Mouse (Mus musculus): ENCODE measurements at regions not wholly inside any gene's neighbourhood (a gene's known extent, or its start where the extent isn't known, plus 50 kb on each side); places are given as distances from the start of the nearest gene placed in this dataset.
"Not testable (repeated sequence)": the region's sequence is repeated elsewhere in the genome, so short reads cannot be mapped to it uniquely, and the experiment has no call there.

DNA sequence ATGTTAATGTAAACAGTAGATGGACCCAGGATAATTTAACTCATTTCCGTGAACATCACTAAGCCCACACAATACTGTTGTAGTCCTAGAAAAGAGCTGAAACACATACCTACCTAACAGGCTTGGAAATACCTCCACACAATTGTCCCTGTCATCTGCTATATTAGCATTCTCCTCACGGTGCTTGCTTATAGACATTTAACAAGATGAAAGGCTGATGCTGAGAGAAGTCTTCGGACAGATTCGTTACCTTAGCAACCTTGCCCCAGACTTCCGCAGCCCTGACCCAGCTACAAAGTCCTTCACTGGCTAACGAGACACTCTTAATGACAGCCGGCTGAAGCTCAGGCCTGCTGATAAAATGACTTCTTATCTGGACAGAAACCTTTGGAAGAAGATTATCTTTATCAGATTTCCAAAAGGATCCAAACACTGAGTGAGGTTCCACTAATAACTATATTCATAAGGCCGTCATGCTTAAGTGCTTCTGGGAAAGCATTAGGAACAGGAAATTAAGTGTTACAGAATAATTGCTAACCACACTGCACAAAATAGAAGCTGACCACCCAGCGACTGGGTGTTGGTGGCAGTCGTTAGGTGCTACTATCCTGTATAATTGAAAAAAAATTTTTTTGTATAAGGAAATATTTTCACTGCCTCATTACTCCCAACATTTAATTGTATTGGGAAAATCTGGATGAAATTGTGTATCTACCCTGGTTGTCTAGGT, 267.0 kb upstream of the Tmpo start:
- DNase-seq (ENCODE audit: low spot score) = no peak

DNA sequence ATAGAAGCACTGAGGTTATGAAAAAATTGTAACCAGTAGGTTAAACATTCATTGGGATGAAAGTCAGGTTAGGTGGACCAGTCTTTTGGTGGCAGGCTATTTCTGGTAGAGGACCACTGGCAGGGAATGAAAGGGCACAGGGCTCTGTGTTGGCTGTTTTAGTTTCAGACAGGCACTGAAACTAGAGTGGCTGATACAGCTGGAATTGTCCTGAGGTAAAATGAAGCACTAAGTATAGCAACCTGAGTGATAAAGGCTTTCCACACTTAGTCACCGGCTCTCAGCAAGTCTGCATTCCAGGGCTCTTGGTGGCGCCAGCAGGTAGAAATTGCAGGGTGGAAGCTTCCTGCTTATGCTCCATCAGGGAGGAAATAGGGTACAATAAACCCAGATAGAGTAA, 262.2 kb upstream of the Tmpo start:
- no peak for DNase-seq (ENCODE audit: low spot score)

DNA sequence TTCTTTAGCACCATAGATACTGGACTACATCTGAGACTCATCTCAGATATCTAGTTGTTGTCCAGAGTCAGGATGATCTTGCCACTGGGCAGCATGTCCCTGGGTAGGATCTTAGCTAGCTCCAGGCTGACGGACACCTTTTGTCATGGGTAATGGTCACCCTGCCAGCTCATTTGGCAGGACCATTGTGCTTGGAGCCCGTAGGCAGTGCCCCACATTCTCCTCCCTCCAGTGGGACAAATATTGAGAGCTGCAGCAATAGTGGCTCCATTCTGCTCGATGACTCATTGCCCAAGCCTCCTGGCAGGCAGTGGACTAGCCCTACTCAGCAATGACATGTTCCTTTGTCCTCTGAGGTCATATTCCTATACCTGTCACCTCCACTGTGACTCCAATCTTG, 258.9 kb upstream of the Tmpo start:
- DNase-seq (ENCODE audit: low spot score) = no peak

DNA sequence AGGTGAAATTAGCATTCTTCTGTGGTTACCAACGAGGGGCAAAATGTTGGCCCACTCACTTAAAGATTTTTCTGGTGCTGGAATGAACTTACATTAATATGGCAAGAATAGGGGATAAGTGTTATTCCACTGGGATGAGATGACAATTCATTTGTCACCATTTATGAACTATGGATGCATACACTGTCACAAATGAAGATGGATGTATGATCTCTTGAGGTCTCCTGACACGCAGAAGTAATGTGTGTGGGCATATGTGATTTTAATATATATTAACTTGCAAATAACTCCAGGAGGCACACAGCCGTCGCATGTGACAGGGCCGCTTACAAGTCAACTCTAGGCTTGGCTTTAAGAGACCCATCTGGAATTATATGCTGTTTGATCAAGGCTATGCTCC, 256.8 kb upstream of the Tmpo start:
- no peak for DNase-seq (ENCODE audit: low spot score)

DNA sequence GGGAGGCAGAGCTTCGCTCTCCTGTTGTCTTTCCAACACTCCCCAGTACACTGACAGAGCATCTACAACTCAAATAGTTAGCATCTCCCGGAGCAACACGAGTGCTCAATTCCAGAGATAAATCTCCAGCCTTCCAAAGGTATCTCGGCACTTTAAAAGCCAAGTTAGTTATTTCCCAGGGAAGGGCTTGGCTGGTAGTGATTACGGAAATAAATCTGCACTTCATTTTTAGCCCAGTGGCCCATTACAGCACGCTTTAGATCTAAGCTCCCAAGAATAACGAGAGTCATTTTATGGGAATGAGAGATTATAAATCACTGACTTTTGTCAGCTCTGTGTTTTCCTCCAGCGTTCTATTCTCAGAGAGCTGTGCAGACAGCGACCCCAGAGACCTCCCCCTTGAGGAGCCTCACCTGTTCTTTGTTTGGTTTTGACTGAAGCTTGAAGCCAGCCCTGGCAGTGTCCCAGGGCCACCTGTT, 255.0 kb upstream of the Tmpo start:
- DNase-seq (ENCODE audit: low spot score) = no peak

DNA sequence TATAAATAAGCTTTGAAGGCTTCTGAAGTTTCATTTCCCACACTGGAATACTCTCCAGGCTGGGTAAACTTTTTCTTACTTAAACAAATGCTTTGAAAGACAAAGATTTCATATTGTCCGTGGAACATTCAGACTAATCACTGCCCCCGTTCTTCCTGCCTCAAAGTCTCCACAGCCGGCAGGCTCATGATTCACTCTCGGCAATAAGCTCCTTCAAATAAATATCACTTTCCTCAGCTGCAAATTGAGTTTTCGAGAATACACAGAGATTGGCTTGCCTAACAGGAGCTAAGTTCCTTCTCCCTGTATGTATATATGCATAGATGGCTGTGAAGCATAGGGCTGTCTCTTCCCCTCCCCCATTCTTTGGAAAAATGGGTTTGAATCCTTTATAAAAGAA, 249.2 kb upstream of the Tmpo start:
- DNase-seq (ENCODE audit: low spot score) = no peak

DNA sequence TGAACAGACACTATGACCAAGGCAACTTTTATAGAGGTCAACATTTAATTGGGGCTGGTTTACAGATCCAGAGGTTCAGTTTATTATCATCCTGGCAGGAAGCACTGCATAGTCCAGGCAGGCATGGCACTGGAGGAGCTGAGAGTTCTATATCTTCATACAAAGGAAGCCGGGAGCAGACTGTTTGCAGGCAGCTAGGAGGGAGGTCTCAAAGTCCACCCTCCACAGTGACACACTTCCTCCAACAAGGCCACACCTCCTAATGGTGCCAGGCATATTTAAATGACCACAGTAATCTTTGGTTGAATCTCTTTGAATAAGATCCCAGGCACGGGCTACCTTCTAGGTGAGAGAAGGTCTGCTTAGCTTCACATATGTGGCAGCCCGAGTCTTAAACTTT, 245.5 kb upstream of the Tmpo start:
- DNase-seq (ENCODE audit: low spot score) = no peak

DNA sequence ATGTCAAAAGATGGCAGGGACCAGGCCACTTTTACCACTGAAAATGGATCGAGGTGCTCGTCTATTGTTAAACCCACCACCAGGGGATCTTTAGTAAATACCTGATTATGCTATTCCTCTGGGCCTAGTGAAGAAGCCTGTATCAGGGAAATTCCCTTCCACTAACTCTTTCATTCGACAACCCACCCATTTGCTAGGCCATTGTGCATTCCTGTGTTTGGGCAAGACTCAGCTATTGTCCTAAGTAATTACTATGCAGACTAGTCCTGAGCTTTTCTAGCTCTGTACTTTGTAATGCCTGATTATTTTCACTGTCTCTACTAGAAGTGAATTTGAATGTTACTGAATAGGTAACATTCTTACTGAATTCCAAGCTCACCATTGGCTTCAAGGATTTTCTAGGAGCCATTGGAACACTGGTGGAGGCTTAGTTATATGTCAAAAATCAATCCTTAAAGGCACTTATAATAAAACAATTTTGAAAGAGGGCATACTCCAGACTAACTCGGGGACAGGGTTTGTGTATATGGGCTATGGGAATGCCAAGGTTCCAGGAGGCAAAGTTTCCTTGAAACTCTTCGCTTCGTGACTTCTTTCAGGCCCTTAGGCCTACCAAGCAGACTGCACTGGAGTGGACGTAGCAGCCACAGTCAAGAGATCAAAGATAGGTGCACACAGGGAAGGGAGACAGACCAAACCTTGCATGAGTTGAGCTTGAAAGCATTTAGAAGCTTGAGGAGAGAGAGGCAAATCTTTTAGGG, 244.7 kb upstream of the Tmpo start:
- DNase-seq (ENCODE audit: low spot score) = not testable (repeated sequence)

DNA sequence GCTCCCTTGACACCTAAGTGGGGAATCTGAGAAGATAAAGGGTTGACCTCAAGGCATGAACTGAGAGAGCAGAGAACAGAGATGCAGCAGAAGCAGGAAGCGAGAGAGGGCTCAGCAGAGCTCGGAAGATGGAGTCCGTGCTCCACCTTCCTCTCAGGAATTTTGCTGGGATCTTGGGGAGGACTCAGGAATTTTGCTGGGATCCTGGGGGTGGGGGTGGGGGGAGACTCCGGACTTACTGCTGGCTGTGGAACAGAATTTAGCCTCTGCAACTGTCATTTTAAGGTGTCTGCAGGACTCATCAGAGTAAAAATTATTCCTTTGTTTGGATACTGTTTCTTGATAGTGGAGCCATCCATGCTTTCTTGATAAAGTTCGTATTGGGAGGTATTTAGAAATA, 243.7 kb upstream of the Tmpo start:
- no peak for DNase-seq (ENCODE audit: low spot score)

DNA sequence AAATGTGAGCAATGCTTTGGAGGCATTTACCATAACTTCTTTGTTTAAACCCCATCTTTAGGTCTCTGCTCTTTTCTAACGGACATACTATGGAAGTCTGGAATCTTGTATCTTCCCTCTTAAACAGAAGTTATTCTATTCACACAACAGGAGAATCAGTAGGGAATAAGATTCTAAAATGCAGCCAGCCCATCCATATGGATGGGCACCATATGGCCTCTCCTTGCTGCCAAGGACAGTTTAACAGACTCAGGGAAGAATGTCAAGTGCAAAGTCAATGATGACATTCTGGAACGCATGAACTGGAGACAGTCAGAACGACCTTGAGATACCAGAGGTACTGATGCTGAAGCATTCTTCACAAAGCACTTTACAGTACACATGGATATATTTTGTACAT, 206.1 kb upstream of the Tmpo start:
- DNase-seq (ENCODE audit: low spot score) = no peak

DNA sequence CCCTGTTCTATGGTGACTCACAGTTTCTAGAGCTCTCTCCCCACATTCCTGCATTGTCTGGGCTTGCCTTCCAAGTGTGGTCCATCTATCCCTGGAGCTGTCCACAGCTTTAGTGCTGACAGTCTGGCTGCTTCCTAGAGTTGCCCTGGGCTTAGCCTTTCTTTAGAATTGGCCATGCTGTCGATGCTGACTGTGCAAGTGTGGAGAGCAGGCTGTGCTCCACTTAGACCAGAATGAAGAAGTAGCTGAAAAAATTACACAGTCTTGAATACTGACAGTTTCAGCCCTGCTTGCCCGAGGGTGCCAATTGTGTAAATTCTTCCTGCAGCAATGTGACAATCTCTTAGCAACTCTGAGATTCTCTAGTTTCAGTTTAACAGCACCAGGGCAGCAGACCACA, 203.3 kb upstream of the Tmpo start:
- no peak for DNase-seq (ENCODE audit: low spot score)

DNA sequence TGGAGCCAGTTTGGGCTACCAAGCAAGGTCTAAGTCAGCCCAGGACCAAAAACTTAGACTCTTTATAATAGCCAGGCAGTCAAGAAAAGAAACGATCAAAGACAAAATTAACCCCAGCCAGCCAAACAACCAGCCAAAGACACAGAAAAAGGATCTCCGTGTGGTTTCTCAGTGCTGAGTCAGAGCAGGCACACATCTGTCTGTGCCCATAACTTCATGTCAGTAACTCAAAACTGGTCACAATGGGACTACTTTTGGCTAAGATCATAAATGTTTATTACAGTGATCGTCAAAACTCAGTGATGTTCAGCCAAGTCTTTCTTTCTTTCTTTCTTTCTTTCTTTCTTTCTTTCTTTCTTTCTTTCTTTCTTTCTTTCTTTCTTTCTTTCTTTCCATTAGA, 195.6 kb upstream of the Tmpo start:
- DNase-seq (ENCODE audit: low spot score) = no peak

DNA sequence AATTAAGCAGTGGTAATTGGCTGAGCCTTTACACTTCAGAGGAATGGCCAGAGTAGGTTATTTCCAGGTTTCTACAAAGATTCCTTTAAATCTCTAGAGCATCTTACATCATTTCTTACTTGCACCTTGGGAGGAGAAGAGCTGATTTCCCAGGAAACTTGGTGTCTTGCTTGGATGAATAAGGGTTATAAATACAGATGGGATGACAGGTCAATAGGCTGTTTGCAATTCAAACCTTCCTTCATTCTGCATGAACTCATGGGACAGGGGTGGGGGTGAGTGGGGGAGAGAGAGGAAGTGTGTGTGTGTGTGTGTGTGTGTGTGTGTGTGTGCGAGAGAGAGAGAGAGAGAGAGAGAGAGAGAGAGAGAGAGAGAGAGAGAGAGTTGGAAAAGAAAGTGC, 186.4 kb upstream of the Tmpo start:
- no peak for DNase-seq (ENCODE audit: low spot score)

DNA sequence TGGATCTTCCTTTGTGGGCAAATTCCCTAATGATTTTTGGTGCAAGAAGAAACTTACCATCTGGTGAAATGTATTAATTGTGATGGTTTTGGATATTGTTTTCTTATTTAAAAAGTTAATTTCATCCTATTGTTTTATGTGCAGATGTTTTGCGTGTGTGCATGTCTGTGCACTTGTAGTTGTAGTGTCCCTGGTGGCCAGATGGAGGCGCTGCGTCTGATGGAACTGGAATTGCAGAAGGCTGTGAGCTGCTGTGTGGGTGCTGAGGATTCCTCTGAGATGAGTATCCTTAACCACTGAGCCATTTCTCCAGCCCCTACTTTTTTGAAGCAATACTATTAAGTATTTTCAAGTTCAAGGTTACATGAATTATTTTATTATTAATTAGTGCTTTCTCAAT, 181.5 kb upstream of the Tmpo start:
- no peak for DNase-seq (ENCODE audit: low spot score)

DNA sequence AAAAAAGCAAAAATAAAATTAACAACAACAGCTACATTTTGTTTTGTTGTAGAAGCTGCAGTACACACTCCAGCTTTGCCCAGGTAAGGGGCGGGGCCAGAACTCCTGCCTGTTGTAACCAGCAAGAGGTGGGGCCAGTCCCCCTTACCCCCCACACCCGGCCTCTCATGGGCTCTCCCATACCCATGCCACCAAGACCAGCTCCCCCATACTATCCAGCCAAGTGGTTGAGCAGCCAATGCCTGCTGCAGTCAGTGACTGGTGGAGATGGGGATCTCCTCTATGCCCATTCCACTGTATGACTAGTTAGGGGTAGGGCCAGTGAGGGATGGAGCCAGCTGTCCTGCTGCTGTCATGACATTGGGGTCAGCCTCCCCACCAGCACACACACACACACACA, 180.5 kb upstream of the Tmpo start:
- no peak for DNase-seq (ENCODE audit: low spot score)

DNA sequence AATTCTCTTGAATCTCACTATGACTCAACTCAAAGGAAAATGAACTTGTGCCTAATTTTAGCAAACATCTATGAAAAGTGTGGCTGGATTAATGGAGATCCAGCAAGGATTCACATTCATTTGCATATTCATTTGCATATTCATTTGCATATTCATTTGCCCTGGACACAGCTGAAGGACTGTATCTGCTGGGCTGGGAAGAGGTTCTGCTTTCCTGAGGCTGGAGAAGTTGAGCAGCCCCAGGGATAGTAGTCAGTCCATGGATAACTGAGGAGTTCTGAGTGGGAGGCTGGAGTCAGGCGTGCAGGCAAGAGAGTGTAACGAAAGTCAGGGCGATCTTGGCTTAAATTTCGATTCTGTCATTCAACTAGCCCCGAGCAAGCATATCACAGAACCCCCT, 164.3 kb upstream of the Tmpo start:
- no peak for DNase-seq (ENCODE audit: low spot score)

DNA sequence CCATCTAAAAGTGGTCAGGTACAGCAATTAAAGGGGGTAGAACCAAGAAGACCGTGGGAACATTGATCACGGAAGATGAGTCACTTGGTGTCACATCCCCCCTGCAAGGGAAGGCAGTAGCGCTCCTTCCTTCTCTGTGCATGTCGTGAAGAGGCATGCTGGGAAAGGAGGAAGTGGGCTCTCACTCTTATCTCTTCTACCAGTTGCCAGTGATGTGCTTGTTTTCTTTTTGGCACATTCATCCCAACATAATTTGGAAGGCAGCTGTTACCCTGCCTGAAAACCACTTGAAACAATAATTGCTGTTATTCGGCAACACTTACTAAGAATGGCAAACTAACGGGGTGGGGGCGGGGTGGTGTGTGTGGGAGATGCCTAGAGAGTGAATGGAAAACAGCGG, 161.0 kb upstream of the Tmpo start:
- no peak for DNase-seq (ENCODE audit: low spot score)

DNA sequence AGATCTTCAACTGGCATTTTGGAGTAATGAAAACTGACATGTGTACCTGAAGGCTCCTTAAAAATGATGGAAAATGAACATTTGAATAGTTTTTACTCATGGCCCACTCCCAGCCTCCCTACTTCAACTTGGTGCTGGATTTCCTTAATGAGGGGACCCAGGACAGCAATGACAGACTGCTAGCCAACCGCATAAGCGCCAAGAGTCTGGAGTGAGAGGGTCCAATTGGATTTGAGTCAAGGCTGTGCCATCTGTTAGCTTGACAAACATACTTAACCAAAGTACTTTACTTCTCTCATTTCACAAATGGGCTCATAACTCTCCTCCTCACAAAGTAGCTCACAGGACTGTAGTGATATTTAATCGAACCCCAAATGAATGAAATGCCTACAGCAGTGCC, 158.2 kb upstream of the Tmpo start:
- no peak for DNase-seq (ENCODE audit: low spot score)

DNA sequence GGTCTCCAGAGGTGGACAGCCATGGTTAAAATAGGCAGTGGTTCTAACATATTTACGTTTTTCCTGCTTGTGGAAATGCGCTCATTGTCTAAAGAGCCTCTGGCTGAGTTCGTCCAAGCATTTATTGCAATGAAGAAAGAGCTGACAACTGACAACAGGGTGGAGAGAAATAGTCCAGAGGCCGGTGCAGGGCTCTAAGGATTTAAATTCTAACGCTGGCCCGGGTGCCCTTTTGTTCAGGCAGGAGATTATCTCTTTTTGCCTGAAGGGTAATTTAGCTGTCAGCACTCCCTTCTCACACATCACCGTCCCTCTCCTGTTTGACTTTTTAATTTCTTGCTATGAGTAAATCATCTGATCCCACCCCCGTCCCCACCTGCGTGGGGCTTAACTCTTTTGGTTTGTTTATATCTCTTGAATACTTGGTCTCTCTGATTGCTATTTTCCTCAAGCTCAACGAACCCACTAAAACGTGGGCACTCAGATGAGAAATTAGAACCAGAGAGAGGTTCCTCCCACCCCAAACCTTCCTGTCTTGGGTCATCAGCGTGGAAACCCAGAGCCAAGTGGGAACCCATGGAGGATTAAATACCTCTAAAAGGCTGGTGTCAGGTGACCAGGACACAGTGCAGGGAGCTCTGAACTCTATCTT, 145.7 kb upstream of the Tmpo start:
- DNase-seq (ENCODE audit: low spot score) = no peak

DNA sequence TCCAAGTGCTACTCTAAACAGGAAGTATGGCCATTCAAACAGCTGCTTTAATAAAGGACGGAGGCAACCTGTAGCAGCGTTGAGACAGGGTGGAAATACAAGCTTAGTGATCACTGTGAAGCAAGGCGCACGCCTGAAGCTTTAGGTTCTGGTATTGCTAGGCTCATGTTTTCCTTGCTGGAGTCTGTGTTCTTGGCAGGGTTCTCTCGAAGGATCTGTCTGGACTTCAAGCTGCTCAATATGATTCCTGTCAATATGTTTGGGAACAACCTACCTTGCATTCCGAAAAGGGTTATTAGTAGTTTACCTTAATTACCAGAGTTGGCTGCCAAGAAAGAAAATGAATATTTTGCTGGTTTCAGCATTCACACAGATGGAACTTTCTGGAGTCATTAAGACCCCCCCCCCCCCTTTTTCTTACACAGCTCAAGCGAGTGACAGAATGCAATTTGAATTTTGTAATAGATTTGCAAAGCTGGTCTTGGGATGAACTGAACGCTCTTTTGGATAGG, 145.1 kb upstream of the Tmpo start:
- no peak for DNase-seq (ENCODE audit: low spot score)

DNA sequence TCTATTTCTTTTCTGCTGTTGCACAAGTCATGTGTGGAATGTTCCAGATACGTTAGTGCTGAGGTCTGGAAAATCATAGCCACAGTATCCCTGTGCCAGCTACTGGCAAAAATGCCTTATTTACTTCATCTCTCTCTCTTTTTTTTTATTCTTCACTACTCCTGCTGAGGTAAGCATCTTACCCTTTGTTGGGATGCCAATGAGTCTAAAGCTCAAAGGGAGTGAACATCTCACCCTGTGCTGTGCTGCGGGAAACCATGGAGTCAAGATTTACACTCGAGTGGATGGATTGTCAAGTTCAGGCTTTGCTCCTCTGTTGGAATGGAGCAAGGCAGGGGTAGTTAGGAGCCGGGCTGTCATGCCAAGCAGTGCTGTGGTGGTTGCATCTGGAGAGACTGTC, 140.1 kb upstream of the Tmpo start:
- no peak for DNase-seq (ENCODE audit: low spot score)

DNA sequence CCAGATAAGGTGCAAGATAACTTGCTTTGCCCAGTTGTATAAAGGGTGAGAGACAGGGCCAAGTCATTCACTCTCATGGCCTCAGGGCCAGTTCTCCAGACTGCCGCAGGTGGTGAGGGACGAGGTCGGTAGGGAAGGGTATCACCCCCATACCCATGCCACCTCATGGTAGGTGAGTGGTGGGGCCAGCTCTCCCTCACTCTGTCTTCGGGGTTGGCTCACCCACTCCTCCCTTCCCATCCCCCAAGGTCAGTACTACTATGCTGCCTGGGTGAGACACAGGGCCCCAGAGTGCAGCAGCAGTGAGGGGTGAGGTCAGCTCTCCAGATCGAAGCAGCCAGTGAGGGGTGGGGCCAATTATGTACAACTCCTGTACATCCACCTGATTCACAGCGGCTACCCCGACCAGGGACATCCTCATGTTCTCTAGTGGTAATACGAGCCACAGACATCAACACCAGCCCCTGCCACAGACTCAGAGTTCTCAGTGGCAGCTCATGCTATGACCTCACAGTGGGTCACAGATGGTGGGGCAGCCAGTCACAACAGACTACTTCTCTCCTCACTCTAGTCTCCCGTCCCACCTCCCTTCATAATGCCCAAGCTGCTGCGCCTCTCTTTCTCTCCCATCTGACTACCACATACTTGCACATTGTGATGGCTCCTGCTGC, 138.5 kb upstream of the Tmpo start:
- DNase-seq (ENCODE audit: low spot score) = no peak

DNA sequence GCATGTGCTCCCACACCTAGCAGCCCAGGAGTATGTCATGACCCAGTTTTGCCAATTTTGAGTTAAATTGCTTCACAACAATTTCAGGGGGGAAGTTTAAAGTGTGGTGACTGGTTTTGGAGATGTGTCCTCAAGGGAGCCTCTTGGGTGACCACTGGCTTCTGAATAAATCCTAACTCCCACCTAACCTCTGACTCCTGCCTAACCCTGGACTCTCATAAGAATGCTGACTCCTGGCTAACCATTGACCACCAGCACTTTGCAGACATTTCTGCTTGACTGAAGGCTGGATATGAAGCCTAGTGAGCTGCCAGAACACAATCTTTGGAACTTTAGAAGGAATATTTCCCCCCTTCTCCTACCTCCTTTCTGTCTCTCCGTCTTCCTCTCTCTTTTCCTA, 133.3 kb upstream of the Tmpo start:
- DNase-seq (ENCODE audit: low spot score) = no peak

Measured in ovary, adult 18-20 months (tissue).